Mouse (Mus musculus) embryonic facial prominence, embryonic 10.5 days (tissue): ENCODE results near the gene Map6. TPM values are rescaled to one million over a fixed set of nuclear protein-coding genes. Genes with fewer than 3 reads are reported as not detected.
A peak's percentile ranks its signal among the peaks of the same experiment; 100 is the strongest.

ENCODE experiments used
- DNase-seq: peaks from one replicate; pipeline ENCODE4 v3.0.0-alpha.2; 2017; ENCODE audit warnings: low spot score
- H3K27ac ChIP-seq: fragments of 300-500 bp; sonication (generic); replicated peaks from 2 replicates; pipeline ENCODE4 v1.5.1; 2016; ENCODE audit warnings: mild to moderate bottlenecking
- H3K27me3 ChIP-seq: fragments of 300-500 bp; sonication (generic); replicated peaks from 2 replicates; pipeline ENCODE4 v1.6.1; 2016; ENCODE audit warnings: low read depth, mild to moderate bottlenecking; ENCODE audit not compliant: poor library complexity, severe bottlenecking
- H3K36me3 ChIP-seq: fragments of 300-500 bp; sonication (generic); replicated peaks from 2 replicates; pipeline ENCODE4 v1.6.1; 2016; ENCODE audit warnings: mild to moderate bottlenecking, moderate library complexity
- H3K4me1 ChIP-seq: fragments of 300-500 bp; sonication (generic); 2 replicates; pipeline ENCODE4 v1.6.1; 2016
- H3K4me3 ChIP-seq: fragments of 300-500 bp; sonication (generic); 2 replicates; pipeline ENCODE4 v1.5.1; 2016; ENCODE audit warnings: mild to moderate bottlenecking, moderate library complexity
- H3K9me3 ChIP-seq: fragments of 300-500 bp; sonication (generic); 2 replicates; pipeline ENCODE4 v1.6.1; 2016; ENCODE audit warnings: mild to moderate bottlenecking
- WGBS: fragments of 180-500 bp; shearing (Covaris S2); methylation state at CpG from one replicate; pipeline ENCODE4 v1.1.7; 2016; 5-methylcytosine and 5-hydroxymethylcytosine counted together
- polyA plus RNA-seq: library from polyadenylated mRNA; unstranded; fragments of >200 nt; fragmentation: Nextera tagmentation; extraction: Ambion mirVana; gene quantifications from 2 replicates; pipeline ENCODE4 v1.2.1, GENCODE M21; 2016

Gene Map6
- polyA plus RNA-seq, 1 experiment from 2014 or later = 10.2 TPM

GRCm38 (mm10) chr7:99236888-99237660 is 30.2 kb upstream of the Map6 start:
- H3K36me3 ChIP-seq = peaks cover 5% of the 10 kb centered on the region; the same call in 1 of the 2 replicates
- WGBS = 13% methylated on average over 8 of the region's 8 CpGs
- peaks cover 55% of the 10 kb centered on the region for H3K4me1 ChIP-seq
- H3K27me3 ChIP-seq = peaks cover 10% of the 10 kb centered on the region
- H3K4me3 ChIP-seq = peak overlapping the region; percentile 51
- DNase-seq = peak; percentile 64
- peak overlapping the region; percentile 87 for H3K27ac ChIP-seq
- H3K9me3 ChIP-seq = no peaks in the 10 kb centered on the region

DNA sequence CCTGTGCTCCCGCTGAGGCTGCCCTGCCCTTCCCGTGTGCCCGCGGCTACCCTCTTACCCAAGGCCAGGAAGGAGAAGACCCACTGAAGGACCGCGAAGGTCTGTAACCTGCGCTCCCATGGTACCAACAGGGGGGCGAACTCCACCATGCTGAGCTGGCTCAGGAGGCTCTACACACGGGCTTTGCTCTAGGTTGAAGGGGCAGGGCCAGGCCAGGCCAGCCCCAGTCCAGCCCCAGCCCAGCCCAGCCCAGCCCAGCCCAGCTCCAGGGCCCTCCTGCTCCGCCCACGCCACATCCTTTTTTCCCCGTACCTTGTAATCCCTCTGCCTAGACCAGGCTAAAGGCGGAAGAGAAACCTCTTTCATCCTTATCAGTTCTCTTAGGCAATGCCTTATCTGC is 28.8 kb upstream of the Map6 start, which contains the start of gene Mogat2:
Gene Mogat2, minus strand, starts transcription at position 203 of the 400 bp plus-strand sequence.
- peak; percentile 75 for DNase-seq
- H3K36me3 ChIP-seq = no peaks in the 10 kb centered on the region
- H3K4me3 ChIP-seq = peak within 1 kb of the TSS; percentile 51
- peaks cover 10% of the 10 kb centered on the region for H3K27me3 ChIP-seq
- no peaks in the 10 kb centered on the region for H3K9me3 ChIP-seq
- H3K27ac ChIP-seq = peak within 1 kb of the TSS; percentile 87
- WGBS = 3% methylated on average over 13 of the region's 13 CpGs
- peaks cover 50% of the 10 kb centered on the region for H3K4me1 ChIP-seq

- no peak for DNase-seq
- H3K4me3 ChIP-seq = no peak overlapping the region
- H3K4me1 ChIP-seq = peaks cover 20% of the 10 kb centered on the region
- 94% methylated on average over 11 of the region's 11 CpGs for WGBS
- no peaks in the 10 kb centered on the region for H3K9me3 ChIP-seq
- H3K27ac ChIP-seq = no peak overlapping the region
- peaks cover 11% of the 10 kb centered on the region for H3K27me3 ChIP-seq
- no peaks in the 10 kb centered on the region for H3K36me3 ChIP-seq
These were observed 25.1 kb upstream of the Map6 start for GRCm38 (mm10) chr7:99242097-99242496.

GRCm38 (mm10) chr7:99248157-99248742 is 19.0 kb upstream of the Map6 start:
- Histone ChIP-seq H3K4me3 (no peak overlapping the region), H3K27me3 (peaks cover 42% of the 10 kb centered on the region), H3K27ac (no peak overlapping the region), H3K36me3 (no peaks in the 10 kb centered on the region), H3K9me3 (no peaks in the 10 kb centered on the region), H3K4me1 (peaks cover 20% of the 10 kb centered on the region)
- DNase-seq = no peak
- 36% methylated on average over 5 of the region's 5 CpGs for whole genome bisulfite sequencing

DNA sequence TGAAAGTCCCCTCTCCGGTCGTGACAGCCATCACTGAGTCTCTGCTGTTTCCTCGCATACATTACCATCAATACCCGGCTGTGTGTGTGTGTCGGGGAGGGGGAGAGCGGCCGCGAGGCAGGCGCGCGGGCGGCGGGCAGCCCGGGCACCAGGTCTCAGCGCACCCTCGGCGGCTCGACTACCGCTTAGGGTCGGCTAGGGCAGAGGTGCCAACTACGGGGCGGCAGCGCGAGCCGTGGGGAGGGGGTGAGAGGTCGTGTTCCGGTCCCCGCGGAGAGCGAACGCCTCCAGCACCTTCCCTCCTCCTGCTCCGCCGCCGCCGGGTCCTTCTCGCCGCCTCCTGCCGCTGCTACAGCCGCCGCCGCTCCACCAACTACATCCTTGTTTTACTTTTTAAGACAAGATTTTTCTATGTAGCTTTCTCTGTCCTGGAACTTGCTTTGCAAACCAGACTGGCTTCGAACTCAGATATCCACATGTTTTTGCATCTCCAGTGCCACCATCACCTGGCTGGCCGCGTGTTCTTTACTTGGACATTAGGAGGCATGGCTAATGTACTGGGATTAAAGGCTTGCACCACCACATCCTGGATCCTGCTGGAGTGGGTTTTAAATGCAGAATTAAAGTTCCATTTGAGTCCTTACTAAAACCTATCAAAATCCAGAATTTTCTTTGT is 18.2 kb upstream of the Map6 start:
- peak overlapping the region; percentile 62 for H3K4me3 ChIP-seq
- 2% methylated on average over 44 of the region's 44 CpGs for WGBS
- H3K9me3 ChIP-seq = no peaks in the 10 kb centered on the region
- peak; percentile 49 for DNase-seq
- H3K27me3 ChIP-seq = peaks cover 42% of the 10 kb centered on the region
- no peaks in the 10 kb centered on the region for H3K36me3 ChIP-seq
- H3K4me1 ChIP-seq = peaks cover 20% of the 10 kb centered on the region
- peak overlapping the region; percentile 78 for H3K27ac ChIP-seq

DNA sequence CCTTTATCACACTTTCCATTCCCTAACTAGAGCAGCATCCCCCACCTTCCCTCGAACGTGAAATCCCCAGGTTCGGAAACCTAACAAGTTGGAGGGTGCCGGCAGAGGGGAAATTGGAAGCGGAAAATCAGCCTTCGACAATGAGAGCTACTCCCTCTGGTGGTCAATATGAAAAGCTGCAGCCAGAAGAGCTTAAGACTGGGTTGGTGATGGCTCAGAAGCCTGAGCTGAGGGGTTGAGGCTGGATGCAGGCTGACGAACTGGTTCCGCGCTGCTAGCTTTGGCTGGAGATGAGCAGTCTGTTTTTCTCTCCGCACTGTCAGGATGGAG is 17.7 kb upstream of the Map6 start:
- Histone ChIP-seq H3K4me3 (peak overlapping the region; percentile 62), H3K27me3 (peaks cover 42% of the 10 kb centered on the region), H3K9me3 (no peaks in the 10 kb centered on the region), H3K27ac (no peak overlapping the region), H3K36me3 (no peaks in the 10 kb centered on the region), H3K4me1 (peaks cover 20% of the 10 kb centered on the region)
- WGBS = 1% methylated on average over 10 of the region's 10 CpGs
- DNase-seq = peak; percentile 71

DNA sequence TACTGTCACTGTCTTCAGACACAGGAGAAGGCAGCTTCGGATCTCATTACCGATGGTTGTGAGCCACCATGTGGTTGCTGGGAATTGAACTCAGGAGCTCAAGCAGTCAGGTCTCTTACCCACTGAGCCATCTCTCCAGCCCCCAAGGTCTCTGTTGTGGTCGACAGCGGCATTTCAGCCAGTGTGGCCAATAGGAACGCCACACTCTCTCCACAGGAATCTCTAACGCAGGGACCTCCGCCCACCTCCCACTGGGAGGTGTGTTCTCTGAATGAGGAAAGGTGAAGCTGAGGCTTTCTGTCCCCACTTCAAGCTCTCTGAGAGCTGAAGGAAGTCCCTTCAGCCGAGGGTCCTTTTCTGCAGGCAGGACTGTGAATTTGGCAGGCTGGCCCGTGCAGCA is 16.9 kb upstream of the Map6 start:
- no peak overlapping the region for H3K27ac ChIP-seq
- H3K4me1 ChIP-seq = peaks cover 20% of the 10 kb centered on the region
- H3K36me3 ChIP-seq = no peaks in the 10 kb centered on the region
- H3K9me3 ChIP-seq = no peaks in the 10 kb centered on the region
- H3K27me3 ChIP-seq = peaks cover 45% of the 10 kb centered on the region
- no peak for DNase-seq
- no peak overlapping the region for H3K4me3 ChIP-seq
- WGBS = 38% methylated on average over 9 of the region's 9 CpGs

- 89% methylated on average over 7 of the region's 7 CpGs for WGBS
- H3K27me3 ChIP-seq = peaks cover 24% of the 10 kb centered on the region
- H3K27ac ChIP-seq = no peak overlapping the region
- no peak for DNase-seq
- H3K4me3 ChIP-seq = no peak overlapping the region
- H3K4me1 ChIP-seq = no peaks in the 10 kb centered on the region
- H3K9me3 ChIP-seq = no peaks in the 10 kb centered on the region
- no peaks in the 10 kb centered on the region for H3K36me3 ChIP-seq
These were observed 12.2 kb upstream of the Map6 start for GRCm38 (mm10) chr7:99255006-99255405.

DNA sequence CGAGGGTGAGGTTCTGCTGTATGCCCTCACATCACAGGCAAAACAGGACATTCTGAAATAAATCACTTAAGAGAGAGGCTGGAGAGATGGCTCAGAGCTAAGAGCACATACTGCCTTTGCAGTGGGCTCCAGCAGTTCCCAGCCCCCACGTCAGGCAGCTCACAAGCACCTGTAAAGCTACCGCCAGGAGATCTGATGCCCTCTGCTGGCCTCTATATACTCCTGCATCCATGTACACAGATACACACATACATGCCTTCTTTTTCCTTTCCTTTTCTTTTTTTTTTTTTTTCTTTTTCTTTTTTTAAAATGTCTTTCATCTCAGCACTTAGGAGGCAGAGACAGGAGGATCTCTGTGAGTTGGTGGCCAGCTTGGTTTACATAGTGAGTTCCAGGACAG is 5.3 kb upstream of the Map6 start:
- Histone ChIP-seq H3K4me3 (no peak overlapping the region), H3K4me1 (peaks cover 6% of the 10 kb centered on the region; the same call in 1 of the 2 replicates), H3K36me3 (no peaks in the 10 kb centered on the region), H3K9me3 (no peaks in the 10 kb centered on the region), H3K27me3 (peaks cover 27% of the 10 kb centered on the region), H3K27ac (no peak overlapping the region)
- 39% methylated on average over 3 of the region's 3 CpGs for WGBS
- DNase-seq = no peak

- Histone ChIP-seq H3K4me1 (peaks cover 21% of the 10 kb centered on the region), H3K4me3 (no peak overlapping the region), H3K36me3 (no peaks in the 10 kb centered on the region), H3K9me3 (no peaks in the 10 kb centered on the region), H3K27ac (no peak overlapping the region), H3K27me3 (peaks cover 43% of the 10 kb centered on the region)
- no peak for DNase-seq
- WGBS = 68% methylated on average over 4 of the region's 4 CpGs
These were observed 3.7 kb upstream of the Map6 start for GRCm38 (mm10) chr7:99263509-99263908.

- no peak overlapping the region for H3K4me3 ChIP-seq
- no peak overlapping the region for H3K27ac ChIP-seq
- peaks cover 54% of the 10 kb centered on the region for H3K27me3 ChIP-seq
- DNase-seq = no peak
- H3K9me3 ChIP-seq = no peaks in the 10 kb centered on the region
- peaks cover 32% of the 10 kb centered on the region for H3K4me1 ChIP-seq
- no peaks in the 10 kb centered on the region for H3K36me3 ChIP-seq
These were observed 2.6 kb upstream of the Map6 start for GRCm38 (mm10) chr7:99264597-99264996.

DNA sequence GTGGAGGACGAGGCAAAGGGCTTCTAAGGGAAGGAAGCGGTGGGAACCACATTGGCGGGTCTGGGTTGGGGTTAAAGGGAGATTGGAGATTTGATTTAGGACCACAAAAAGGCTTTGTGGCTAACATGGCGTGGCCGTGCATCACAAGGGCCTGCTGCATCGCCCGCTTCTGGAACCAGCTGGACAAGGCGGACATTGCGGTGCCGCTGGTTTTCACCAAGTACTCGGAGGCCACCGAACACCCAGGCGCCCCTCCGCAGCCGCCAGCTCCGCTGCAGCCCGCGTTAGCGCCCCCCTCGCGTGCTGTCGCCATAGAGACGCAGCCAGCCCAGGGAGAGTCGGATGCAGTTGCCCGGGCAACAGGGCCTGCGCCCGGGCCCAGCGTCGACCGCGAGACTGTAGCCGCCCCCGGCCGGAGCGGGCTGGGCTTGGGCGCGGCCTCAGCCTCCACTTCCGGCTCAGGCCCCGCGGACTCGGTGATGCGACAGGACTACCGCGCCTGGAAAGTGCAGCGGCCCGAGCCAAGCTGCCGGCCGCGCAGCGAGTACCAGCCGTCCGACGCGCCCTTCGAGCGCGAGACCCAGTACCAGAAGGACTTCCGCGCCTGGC is 754 bp downstream of the Map6 start:
- under 1% methylated on average over 59 of the region's 59 CpGs for WGBS
- Histone ChIP-seq H3K4me1 (peaks cover 39% of the 10 kb centered on the region), H3K36me3 (no peaks in the 10 kb centered on the region), H3K27me3 (peaks cover 84% of the 10 kb centered on the region), H3K9me3 (no peaks in the 10 kb centered on the region), H3K27ac (peak overlapping the region; percentile 70), H3K4me3 (peak overlapping the region; percentile 71)
- DNase-seq = peak; percentile 88
